Mouse (Mus musculus): ENCODE measurements around the gene Tmem88b.

GRCm38 (mm10) chr4:155832321-155832720 lies 46.6 kb upstream of the Tmem88b start:
- TF ChIP-seq CTCF (conservative IDR thresholded peaks at IDR 0.05; ENCODE audit: low read length) (no peak), POU5F1 (IDR thresholded peaks at IDR 0.05; ENCODE audit: borderline replicate concordance, low read length) (no peak)

All from E14TG2a.4 (cell line).